Mouse (Mus musculus): Measurements from ENCODE around the gene Aplp2. TPM values are rescaled to one million over a fixed set of nuclear protein-coding genes. Genes with fewer than 3 reads are reported as not detected.
"Not testable (repeated sequence)": the region's sequence is repeated elsewhere in the genome, so short reads cannot be mapped to it uniquely, and the experiment has no call there.

Gene Aplp2
- total RNA-seq, 2 experiments from 2014 or later, result 333 to 347 TPM

- no peak for DNase-seq
- intact Hi-C loops (cut with DNase I), result no loop called here
Observed at GRCm38 (mm10) chr9:31184439-31184838, 27.2 kb downstream of the Aplp2 start.

GRCm38 (mm10) chr9:31183061-31183460 is 28.6 kb downstream of the Aplp2 start:
- intact Hi-C loops (cut with DNase I), result no loop called here
- no peak for DNase-seq

GRCm38 (mm10) chr9:31181291-31182085 is 30.1 kb downstream of the Aplp2 start:
- intact Hi-C loops (cut with DNase I), result no loop called here
- no peak for DNase-seq

- DNase-seq, result no peak
- intact Hi-C loops (cut with DNase I), result no loop called here
Observed at GRCm38 (mm10) chr9:31177692-31178091, 33.9 kb downstream of the Aplp2 start.

- peak; percentile 93 to 95 for DNase-seq
- intact Hi-C loops (cut with DNase I), result no loop called here
Observed at GRCm38 (mm10) chr9:31176379-31177130, 35.1 kb downstream of the Aplp2 start.

- intact Hi-C loops (cut with DNase I), result no loop called here
- DNase-seq, result no peak
Observed at GRCm38 (mm10) chr9:31175978-31176377, 35.6 kb downstream of the Aplp2 start.

- intact Hi-C loops (cut with DNase I), result no loop called here
- DNase-seq, result no peak
Observed at GRCm38 (mm10) chr9:31175346-31175745, 36.3 kb downstream of the Aplp2 start.

GRCm38 (mm10) chr9:31168356-31169093 is 43.1 kb downstream of the Aplp2 start:
- intact Hi-C loops (cut with DNase I), result loop anchor here (5.0 kb wide), 1 partner anchor 114 kb away; the partner anchor contains the start of gene Prdm10
- DNase-seq, result peak; percentile 66 to 68

GRCm38 (mm10) chr9:31167305-31167704 is 44.3 kb downstream of the Aplp2 start:
- intact Hi-C loops (cut with DNase I), result loop anchor here (5.0 kb wide), 1 partner anchor 115 kb away; the partner anchor contains the start of gene Prdm10
- DNase-seq, result no peak

GRCm38 (mm10) chr9:31165505-31165904 is 46.1 kb downstream of the Aplp2 start:
- intact Hi-C loops (cut with DNase I), result loop anchor here (5.0 kb wide), 1 partner anchor 117 kb away; the partner anchor contains the start of gene Prdm10

GRCm38 (mm10) chr9:31163327-31163726 is 48.3 kb downstream of the Aplp2 start:
- intact Hi-C loops (cut with DNase I), result no loop called here
- no peak for DNase-seq

More at GRCm38 (mm10) chr9:31165505-31165904, 46.1 kb downstream of the Aplp2 start:
- DNase-seq, result not testable (repeated sequence)

- intact Hi-C loops (cut with DNase I), result no loop called here
- DNase-seq, result no peak
Observed at GRCm38 (mm10) chr9:31162911-31163310, 48.7 kb downstream of the Aplp2 start.

GRCm38 (mm10) chr9:31159910-31160309 is 51.7 kb downstream of the Aplp2 start:
- intact Hi-C loops (cut with DNase I), result no loop called here
- DNase-seq, result peak in 1 of 2 experiments; percentile 37

GRCm38 (mm10) chr9:31156594-31156993 is 55.0 kb downstream of the Aplp2 start:
- intact Hi-C loops (cut with DNase I), result loop anchor here (2.0 kb wide), 1 partner anchor 48 kb away; no protein-coding TSS in a partner anchor
- no peak for DNase-seq

- intact Hi-C loops (cut with DNase I), result loop anchor here (1.0 to 5.0 kb wide), 2 partner anchors 198 to 251 kb away; no protein-coding TSS in a partner anchor
- peak in 1 of 2 experiments; percentile 56 for DNase-seq
Observed at GRCm38 (mm10) chr9:31151050-31151449, 60.6 kb downstream of the Aplp2 start.

GRCm38 (mm10) chr9:31148135-31148534 is 63.5 kb downstream of the Aplp2 start:
- no peak for DNase-seq
- intact Hi-C loops (cut with DNase I), result no loop called here

GRCm38 (mm10) chr9:31145272-31145925 is 66.2 kb downstream of the Aplp2 start:
- intact Hi-C loops (cut with DNase I), result no loop called here
- DNase-seq, result no peak

GRCm38 (mm10) chr9:31142924-31143323 is 68.7 kb downstream of the Aplp2 start:
- intact Hi-C loops (cut with DNase I), result no loop called here
- DNase-seq, result no peak

GRCm38 (mm10) chr9:31133131-31133530 is 78.5 kb downstream of the Aplp2 start:
- no peak for DNase-seq
- intact Hi-C loops (cut with DNase I), result no loop called here

Measured in heart, postnatal 10 days (tissue).